Mouse (Mus musculus) testis, adult 2 months (tissue): Measurements from ENCODE around the gene Ankmy2. TPM values are rescaled to one million over a fixed set of nuclear protein-coding genes. Genes with fewer than 3 reads are reported as not detected.
"Not testable (repeated sequence)": the region's sequence is repeated elsewhere in the genome, so short reads cannot be mapped to it uniquely, and the experiment has no call there.

Source experiments
- H3K27ac ChIP-seq: fragments of 200-500 bp; 2 replicates; pipeline ENCODE4 v1.5.1; 2012; ENCODE audit warnings: low read depth, low read length; ENCODE audit not compliant: control insufficient read depth, insufficient read depth
- H3K27me3 ChIP-seq: fragments of 200-500 bp; 2 replicates; pipeline ENCODE4 v1.6.1; 2012; ENCODE audit warnings: mild to moderate bottlenecking, low read length, moderate library complexity; ENCODE audit not compliant: control insufficient read depth, insufficient read depth
- H3K36me3 ChIP-seq: fragments of 200-500 bp; 2 replicates; pipeline ENCODE4 v1.6.1; 2012; ENCODE audit warnings: mild to moderate bottlenecking, low read length; ENCODE audit not compliant: control insufficient read depth, insufficient read depth
- H3K4me1 ChIP-seq: fragments of 200-500 bp; 2 replicates; pipeline ENCODE4 v1.6.1; 2012; ENCODE audit warnings: low read length; ENCODE audit not compliant: control insufficient read depth, insufficient read depth
- H3K4me3 ChIP-seq: fragments of 200-500 bp; 2 replicates; pipeline ENCODE4 v1.5.1; 2012; ENCODE audit warnings: low read depth, mild to moderate bottlenecking, low read length, moderate library complexity, mixed read lengths; ENCODE audit not compliant: control insufficient read depth
- CTCF ChIP-seq: fragments of 200-500 bp; IDR thresholded peaks from 2 replicates; pipeline ENCODE4 v1.5.1; 2012; ENCODE audit warnings: low read depth, mild to moderate bottlenecking, inconsistent platforms, low read length, moderate library complexity; ENCODE audit not compliant: control insufficient read depth, insufficient read depth, insufficient replicate concordance
- POLR2A ChIP-seq: fragments of 200-500 bp; IDR thresholded peaks from 2 replicates; pipeline ENCODE4 v1.6.1; 2012; ENCODE audit warnings: low read depth, mild to moderate bottlenecking, inconsistent platforms, low read length, moderate library complexity; ENCODE audit not compliant: control insufficient read depth
- polyA plus RNA-seq: library from polyadenylated mRNA; depleted of rRNA; stranded (reverse); fragments of >200 nt; gene quantifications from 2 replicates; pipeline ENCODE4 v1.2.3, GENCODE M21; 2012

Gene Ankmy2
- polyA plus RNA-seq, 1 experiment, result 1.4 TPM

- no peaks in the 10 kb centered on the region for H3K36me3 ChIP-seq
- TF ChIP-seq POLR2A (no peak), CTCF (no peak)
- no peaks in the 10 kb centered on the region for H3K27me3 ChIP-seq
- no peak overlapping the region for H3K4me3 ChIP-seq
- H3K27ac ChIP-seq, result no peak overlapping the region
- H3K4me1 ChIP-seq, result no peaks in the 10 kb centered on the region
Measured at GRCm38 (mm10) chr12:36190343-36190742, 33.4 kb downstream of the Ankmy2 start.

GRCm38 (mm10) chr12:36194976-36195375, 38.1 kb downstream of the Ankmy2 start:
- H3K4me3 ChIP-seq, result no peak overlapping the region
- H3K27me3 ChIP-seq, result no peaks in the 10 kb centered on the region
- H3K36me3 ChIP-seq, result no peaks in the 10 kb centered on the region
- no peak overlapping the region for H3K27ac ChIP-seq
- H3K4me1 ChIP-seq, result no peaks in the 10 kb centered on the region
- TF ChIP-seq CTCF, result no peak
- no peak for TF ChIP-seq POLR2A

- not testable (repeated sequence) for H3K4me3 ChIP-seq, H3K4me1 ChIP-seq, H3K27me3 ChIP-seq, H3K27ac ChIP-seq, H3K36me3 ChIP-seq
Measured at GRCm38 (mm10) chr12:36205579-36206119, 48.7 kb downstream of the Ankmy2 start.

GRCm38 (mm10) chr12:36207072-36207799, 50.3 kb downstream of the Ankmy2 start:
- Histone ChIP-seq H3K27me3 (no peaks in the 10 kb centered on the region), H3K4me1 (peaks cover 3% of the 10 kb centered on the region), H3K4me3 (peak overlapping the region; percentile 24), H3K27ac (no peak overlapping the region), H3K36me3 (no peaks in the 10 kb centered on the region)
- TF ChIP-seq POLR2A (no peak), CTCF (no peak)

- H3K36me3 ChIP-seq, result no peaks in the 10 kb centered on the region
- H3K27me3 ChIP-seq, result no peaks in the 10 kb centered on the region
- no peak overlapping the region for H3K27ac ChIP-seq
- no peak for TF ChIP-seq POLR2A
- no peak for TF ChIP-seq CTCF
- H3K4me3 ChIP-seq, result no peak overlapping the region; the same call in 1 of the 2 replicates
- H3K4me1 ChIP-seq, result peaks cover 3% of the 10 kb centered on the region
Measured at GRCm38 (mm10) chr12:36207800-36208148, 50.9 kb downstream of the Ankmy2 start.

GRCm38 (mm10) chr12:36208456-36208855, 51.5 kb downstream of the Ankmy2 start:
- H3K4me3 ChIP-seq, result peak overlapping the region; percentile 88
- no peak overlapping the region for H3K27ac ChIP-seq
- TF ChIP-seq CTCF, result no peak
- peaks cover 3% of the 10 kb centered on the region for H3K4me1 ChIP-seq
- H3K27me3 ChIP-seq, result no peaks in the 10 kb centered on the region
- no peaks in the 10 kb centered on the region for H3K36me3 ChIP-seq

- no peak overlapping the region for H3K4me3 ChIP-seq
- H3K4me1 ChIP-seq, result peaks cover 3% of the 10 kb centered on the region
- no peak overlapping the region for H3K27ac ChIP-seq
- TF ChIP-seq CTCF (no peak), POLR2A (no peak)
- no peaks in the 10 kb centered on the region for H3K27me3 ChIP-seq
- H3K36me3 ChIP-seq, result no peaks in the 10 kb centered on the region
Measured at GRCm38 (mm10) chr12:36210096-36210495, 53.2 kb downstream of the Ankmy2 start.

GRCm38 (mm10) chr12:36214389-36215148, 57.7 kb downstream of the Ankmy2 start:
- no peak for TF ChIP-seq CTCF
- TF ChIP-seq POLR2A, result no peak
- Histone ChIP-seq H3K36me3 (no peaks in the 10 kb centered on the region), H3K27ac (no peak overlapping the region), H3K4me1 (no peaks in the 10 kb centered on the region), H3K27me3 (no peaks in the 10 kb centered on the region), H3K4me3 (no peak overlapping the region)
